Mouse (Mus musculus): ENCODE measurements at regions not wholly inside any gene's neighbourhood (a gene's known extent, or its start where the extent isn't known, plus 50 kb on each side); places are given as distances from the start of the nearest gene placed in this dataset.

DNA sequence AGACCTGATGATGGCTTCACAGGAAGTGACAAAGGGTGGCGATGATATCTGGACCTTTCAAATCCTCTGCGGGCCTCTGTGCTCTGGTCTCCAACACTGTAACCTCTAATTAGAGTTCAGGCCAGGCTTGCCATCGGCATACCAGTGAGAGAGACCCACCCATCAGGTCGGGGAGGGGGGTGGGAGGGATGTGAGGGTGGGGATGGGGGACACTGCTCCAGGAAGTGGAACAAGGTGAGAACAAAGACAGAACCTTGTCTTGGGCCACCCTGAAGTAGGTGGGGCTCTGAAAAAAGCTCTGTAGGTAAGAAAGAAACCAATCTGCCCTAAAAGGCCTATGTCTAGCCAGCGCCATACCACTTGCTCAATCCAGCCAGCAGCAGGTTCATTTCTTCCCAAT lies 243.0 kb upstream of the Tle3 start:
- TF ChIP-seq CTCF (IDR thresholded peaks at IDR 0.05; ENCODE audit: extremely low read depth, insufficient read length, insufficient replicate concordance, low read depth, low read length), result no peak
- TF ChIP-seq POLR2A (IDR thresholded peaks at IDR 0.05; ENCODE audit: low read depth, low read length), result no peak
